Mouse (Mus musculus) lung, postnatal 4 days (tissue): ENCODE data around the gene Ccdc85b.

Experiments
- DNase-seq, 2 experiments: peaks; one replicate each; pipeline ENCODE4 v3.0.0; 2021

Gene Ccdc85b

GRCm38 (mm10) chr19:5480016-5480415, 22.3 kb upstream of the Ccdc85b start:
- DNase-seq, result no peak

GRCm38 (mm10) chr19:5477668-5478300, 20.1 kb upstream of the Ccdc85b start:
- no peak for DNase-seq

DNA sequence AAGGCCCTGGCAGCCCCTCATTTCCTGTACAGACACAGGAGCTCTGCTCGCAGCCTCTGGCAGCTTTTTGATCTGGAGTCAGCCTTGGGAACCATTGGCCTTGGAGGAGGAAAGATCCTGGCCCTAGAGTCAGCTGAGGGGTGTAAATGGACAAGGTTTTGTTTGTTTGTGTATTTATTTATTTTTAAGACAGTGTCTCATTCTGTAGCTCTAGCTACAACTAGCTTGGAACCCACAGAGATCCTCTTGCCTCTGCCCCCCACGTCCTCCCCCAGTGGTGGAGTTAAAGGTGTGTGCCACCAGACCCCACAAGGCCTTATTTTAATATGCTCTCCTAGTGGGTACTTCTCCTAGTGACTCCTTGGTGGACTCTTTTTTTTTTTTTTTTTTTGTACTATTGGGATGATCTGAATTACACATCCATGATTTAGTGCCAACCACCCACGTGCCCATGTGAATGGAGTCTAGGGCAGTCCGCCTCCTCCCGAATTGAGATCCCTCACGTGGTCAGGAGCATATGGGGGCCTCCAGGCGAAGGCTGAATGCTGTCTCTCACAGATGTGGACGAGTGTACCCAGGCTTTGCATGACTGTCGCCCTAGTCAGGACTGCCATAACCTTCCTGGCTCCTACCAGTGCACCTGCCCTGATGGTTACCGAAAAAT, 19.4 kb upstream of the Ccdc85b start:
- DNase-seq, result no peak

DNA sequence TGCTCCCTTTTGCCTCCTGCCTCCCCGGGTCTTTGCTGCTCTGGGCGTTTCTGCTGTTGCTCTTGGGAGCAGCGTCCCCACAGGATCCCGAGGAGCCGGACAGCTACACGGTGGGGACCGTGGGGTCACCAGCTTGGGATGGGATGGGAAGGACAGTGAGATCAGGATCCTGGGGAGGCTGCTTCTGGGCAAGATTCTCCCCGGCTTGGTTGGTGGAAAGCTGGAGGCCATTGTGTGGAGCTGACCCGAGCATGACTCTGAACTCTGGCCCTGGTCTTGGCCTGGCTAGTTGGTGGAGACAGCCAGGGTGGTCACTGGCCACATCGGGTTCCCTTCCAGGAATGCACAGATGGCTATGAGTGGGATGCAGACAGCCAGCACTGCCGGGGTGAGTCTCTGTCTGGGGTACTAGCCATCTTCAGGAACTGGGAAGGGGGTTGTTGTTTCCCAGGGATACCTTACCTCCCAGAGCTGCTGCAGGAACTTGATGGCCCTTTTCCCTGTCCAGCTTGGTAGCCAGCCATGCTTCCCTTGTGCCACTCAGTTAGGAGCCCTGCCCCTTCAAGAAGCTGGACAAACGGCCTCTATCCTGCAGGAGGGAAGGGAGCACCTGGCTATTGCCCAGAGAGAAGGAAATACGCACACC, 17.5 kb upstream of the Ccdc85b start:
- DNase-seq, result peak in 1 of 2 experiments; percentile 39

- peak; percentile 61 to 83 for DNase-seq
Measured at GRCm38 (mm10) chr19:5474281-5475068, 16.8 kb upstream of the Ccdc85b start.

GRCm38 (mm10) chr19:5473720-5474119, 16.0 kb upstream of the Ccdc85b start, which contains the start of gene Efemp2:
TSS of gene Efemp2 (plus strand) at chr19:5473954.
- DNase-seq, result peak; percentile 90 to 95

- no peak for DNase-seq
Measured at GRCm38 (mm10) chr19:5472857-5473256, 15.2 kb upstream of the Ccdc85b start.

GRCm38 (mm10) chr19:5471846-5472245, 14.2 kb upstream of the Ccdc85b start:
- no peak for DNase-seq

- DNase-seq, result no peak
Measured at GRCm38 (mm10) chr19:5468374-5468773, 10.7 kb upstream of the Ccdc85b start, which contains the start of gene Ctsw. TSS of gene Ctsw (minus strand) at chr19:5468507.

GRCm38 (mm10) chr19:5466916-5467500, 9.3 kb upstream of the Ccdc85b start:
- no peak for DNase-seq

DNA sequence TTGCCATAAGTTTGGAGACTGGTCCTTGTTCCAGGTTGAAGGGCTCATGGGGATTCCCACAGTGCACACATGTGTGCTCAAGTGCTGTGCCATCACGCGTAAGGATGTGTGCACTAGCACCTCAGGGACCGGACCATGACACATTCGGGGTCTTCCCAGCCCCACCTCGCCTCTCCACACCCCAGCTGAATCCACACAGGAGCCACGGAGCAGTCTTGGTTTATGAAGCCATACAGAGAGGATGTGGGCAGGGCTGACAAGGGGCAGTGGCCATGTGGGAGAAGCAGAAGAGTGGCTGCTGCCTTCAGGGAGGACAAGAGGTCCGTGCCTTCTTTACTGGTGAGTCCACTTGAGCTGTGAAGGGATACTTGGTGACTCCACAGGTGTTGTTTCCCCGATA, 7.3 kb upstream of the Ccdc85b start:
- DNase-seq, result no peak

- peak; percentile 76 to 82 for DNase-seq
Measured at GRCm38 (mm10) chr19:5463791-5464562, 6.3 kb upstream of the Ccdc85b start.

- DNase-seq, result no peak
Measured at GRCm38 (mm10) chr19:5463212-5463611, 5.5 kb upstream of the Ccdc85b start.

DNA sequence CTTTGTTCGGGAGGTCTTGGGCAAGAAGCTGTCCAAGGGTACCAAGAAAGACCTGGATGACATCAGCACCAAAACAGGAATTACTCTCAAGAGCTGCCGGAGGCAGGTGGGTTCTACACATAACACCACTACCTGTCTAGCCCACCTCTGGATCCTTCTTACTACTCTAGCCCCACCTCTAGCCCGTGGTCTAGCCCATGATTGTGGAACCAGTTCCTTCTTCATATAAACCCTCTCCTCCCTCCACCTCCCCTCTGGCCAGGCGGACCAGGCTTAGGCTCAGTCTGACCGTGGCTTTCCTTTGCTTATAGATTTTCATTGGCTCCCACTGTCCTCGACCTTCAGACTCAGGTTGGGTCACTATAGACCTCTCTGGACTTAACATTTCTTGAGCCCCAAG, 3.7 kb upstream of the Ccdc85b start:
- DNase-seq, result no peak

DNA sequence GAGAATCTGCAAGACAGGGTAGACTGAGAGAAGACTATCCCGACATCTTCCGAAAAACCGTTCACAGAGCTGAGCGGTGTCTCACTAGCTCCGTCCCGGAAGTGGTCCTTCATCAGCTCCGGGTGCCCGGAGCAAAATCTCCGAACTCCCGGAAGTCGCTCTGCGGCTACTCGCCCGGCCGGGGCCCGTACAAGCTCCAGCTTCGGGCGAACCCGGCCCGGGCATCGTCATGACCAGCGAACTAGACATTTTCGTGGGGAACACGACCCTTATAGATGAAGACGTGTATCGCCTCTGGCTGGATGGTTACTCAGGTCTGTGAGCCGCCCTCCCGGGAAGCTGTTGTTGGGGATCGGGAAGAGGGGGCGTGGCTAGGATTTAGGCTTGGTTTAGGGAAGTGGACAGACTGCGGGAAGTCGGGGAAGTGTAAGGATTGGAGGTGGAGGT, 2.8 kb upstream of the Ccdc85b start, which contains the start of gene Fibp:
Gene Fibp (plus strand): TSS at position 151 of the 447 bp plus-strand sequence.
- peak; percentile 92 to 94 for DNase-seq

DNA sequence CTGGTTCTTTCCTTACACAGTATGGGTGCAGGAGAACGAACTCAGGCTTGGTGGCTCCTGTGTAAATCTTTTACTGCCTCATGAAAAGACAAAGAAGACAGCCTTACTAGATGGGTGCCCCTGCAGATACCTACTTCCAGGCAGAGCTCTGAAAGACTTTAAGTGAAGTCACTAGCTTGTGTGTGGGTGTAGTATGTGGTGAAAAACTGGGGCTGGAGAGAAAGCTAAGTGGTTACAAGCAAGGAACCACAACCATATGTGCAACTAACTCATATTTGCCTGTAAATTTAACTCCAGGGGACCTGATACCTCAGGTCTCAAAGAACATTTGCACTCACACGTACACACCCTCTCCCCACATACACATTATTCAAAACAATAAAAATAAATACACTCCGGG, 2.2 kb upstream of the Ccdc85b start:
- DNase-seq, result no peak

DNA sequence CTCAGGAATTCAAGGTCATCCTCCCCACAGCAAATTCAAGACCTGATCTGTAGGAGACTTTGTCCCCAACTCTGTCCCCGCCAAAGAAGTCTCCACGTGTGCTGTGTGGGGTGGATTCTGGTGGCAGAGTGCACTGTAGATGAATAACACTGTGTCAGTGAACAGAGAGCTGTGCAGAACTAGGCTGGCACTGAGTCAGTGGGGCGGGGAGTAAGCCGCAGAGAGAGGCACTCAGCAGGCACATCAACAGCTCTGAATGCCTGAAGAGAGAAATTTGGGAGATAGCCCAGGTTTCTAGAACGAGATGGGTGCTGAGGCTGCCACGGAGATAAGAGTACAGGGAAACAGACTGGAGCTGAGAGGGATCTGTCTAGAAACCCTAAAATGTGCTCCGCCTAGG, 1.3 kb upstream of the Ccdc85b start:
- DNase-seq, result no peak

DNA sequence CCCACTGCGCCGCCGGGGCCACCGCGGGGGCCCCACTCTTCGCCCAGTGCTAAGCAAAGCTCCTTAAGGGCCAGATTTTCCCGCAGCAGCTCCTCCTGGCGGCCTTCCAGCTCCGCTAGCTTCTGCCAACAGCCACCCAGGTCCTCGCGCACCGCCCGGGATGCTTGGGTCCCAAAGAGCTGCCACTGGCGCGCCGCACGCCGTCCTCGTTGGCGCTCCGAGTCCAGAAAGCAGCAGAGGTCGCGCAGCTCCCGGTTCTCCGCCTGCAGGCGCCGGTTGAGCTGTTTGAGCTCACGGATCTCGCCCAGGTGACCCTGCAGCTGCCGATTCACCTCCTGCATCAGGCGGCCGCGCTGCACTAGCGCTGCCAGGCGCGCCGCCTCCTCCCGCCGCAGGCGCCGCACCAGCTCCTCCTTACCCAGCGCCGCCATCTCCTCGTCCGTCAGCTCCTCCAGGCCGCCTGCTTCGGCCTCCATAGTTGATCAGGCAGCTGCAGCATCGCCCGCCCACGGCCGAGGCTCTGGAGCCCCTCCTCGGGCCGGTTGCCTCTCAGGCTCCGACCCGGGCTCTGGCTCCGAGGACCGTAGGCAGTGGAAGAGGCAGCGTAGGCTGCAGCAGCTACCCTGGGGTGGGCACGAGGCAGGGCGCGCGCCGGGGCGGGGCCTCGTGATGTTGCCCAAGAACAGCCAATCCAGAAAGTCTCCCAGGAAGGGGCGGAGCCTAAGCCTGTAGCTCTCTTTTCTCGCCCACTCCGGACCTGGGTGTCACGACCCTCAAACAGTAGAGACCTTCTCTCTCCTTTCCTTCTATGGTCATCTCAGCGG, 560 bp downstream of the Ccdc85b start:
- peak; percentile 95 to 96 for DNase-seq

DNA sequence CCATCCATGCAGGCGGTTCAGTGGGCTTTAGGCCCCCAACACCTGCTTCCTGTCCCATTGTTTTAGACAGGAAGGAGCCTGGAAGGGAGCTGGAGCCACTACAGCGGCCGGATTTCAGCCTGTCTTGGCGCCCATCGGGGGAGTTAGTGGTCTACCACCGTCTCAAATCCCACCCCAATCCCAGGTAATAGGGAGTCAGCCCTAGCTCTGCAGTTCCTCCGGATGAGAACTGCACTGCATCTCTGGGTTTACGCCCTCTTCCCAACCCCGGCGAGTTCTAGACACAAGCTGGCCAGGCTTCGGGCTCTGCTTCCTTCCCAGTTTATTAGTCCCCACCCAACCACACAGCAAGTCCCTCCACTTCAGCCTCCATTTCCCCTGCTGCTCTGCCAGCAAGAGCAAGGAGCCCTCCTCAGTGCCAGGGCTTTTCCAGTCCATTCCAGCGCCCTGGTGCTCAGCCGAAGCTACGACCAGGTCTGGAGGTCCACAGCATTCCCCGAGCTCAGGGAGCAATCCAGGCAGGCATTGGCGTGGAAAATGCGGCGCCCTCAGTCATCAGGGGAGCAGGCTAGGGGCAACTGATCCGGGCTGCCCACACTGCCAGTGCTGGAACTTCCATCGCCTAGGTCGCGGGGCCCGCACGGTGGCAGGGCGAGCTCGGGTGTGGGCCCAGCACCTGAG, 1.3 kb downstream of the Ccdc85b start:
- DNase-seq, result peak; percentile 53 to 71

DNA sequence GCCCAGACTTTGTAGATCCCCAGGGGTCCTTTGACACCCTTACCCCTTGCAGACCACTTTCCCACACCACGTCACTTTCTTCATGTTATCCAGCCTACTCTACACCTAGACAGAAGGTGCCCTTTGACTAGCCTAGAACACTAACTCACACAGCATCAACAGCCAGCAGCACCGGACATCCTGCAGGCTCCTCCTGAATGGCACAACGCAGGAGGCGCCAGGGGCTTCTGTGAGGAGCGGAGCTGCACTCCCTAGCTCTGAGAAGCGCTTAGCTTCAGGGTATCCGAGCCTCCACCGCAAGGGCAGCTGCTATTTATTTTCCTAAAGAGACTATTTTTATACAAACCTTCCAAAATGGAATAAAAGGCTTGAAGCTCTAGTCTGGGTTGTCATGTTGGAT, 2.1 kb downstream of the Ccdc85b start:
- peak in 1 of 2 experiments; percentile 37 for DNase-seq
